In genomic region chr15:91671216-91671615, GRCm38 (mm10) we compare ENCODE assay signal across 25 mouse cellular contexts.
"Had no signal": no experiment of that assay in that cellular context is flagged by ENCODE, and none has a peak within 500 bp of the region (broad histone marks: within the 10 kb centered on the region; RNA-seq: fewer than 3 reads in every experiment).

No protein-coding gene starts in this region.

- H3K9ac ChIP-seq: limb, embryonic 12.5 days; limb, embryonic 15.5 days; liver, embryonic 14.5 days; liver, postnatal 0 days; lung, embryonic 14.5 days; midbrain, embryonic 12.5 days; midbrain, embryonic 15.5 days; neural tube, embryonic 12.5 days; neural tube, embryonic 15.5 days; stomach, embryonic 15.5 days had no signal

- H3K27ac ChIP-seq: hindbrain, postnatal 0 days; layer of hippocampus, adult 2 months; left cerebral cortex, adult 2 months; limb, embryonic 12.5 days; limb, embryonic 15.5 days; liver, embryonic 14.5 days; midbrain, embryonic 12.5 days; midbrain, embryonic 15.5 days; neural tube, embryonic 12.5 days; neural tube, embryonic 15.5 days; stomach, embryonic 15.5 days had no signal

- DNase-seq: layer of hippocampus, postnatal 36 days; left cerebral cortex, postnatal 4 days; liver, postnatal 0 days; lung, embryonic 14.5 days; lung, postnatal 10 days; lung, postnatal 4 days; right cerebral cortex, adult 18-20 months; right cerebral cortex, postnatal 14 days; right cerebral cortex, postnatal 4 days; thymus, adult 18-20 months; thymus, postnatal 36 days had no signal

- H3K36me3 ChIP-seq: limb, embryonic 12.5 days; limb, embryonic 15.5 days; midbrain, embryonic 12.5 days; midbrain, embryonic 15.5 days; neural tube, embryonic 12.5 days; neural tube, embryonic 15.5 days; stomach, embryonic 15.5 days had no signal

- H3K4me3 ChIP-seq: layer of hippocampus, adult 2 months; left cerebral cortex, adult 2 months; limb, embryonic 12.5 days; limb, embryonic 15.5 days; midbrain, embryonic 12.5 days; midbrain, embryonic 15.5 days; neural tube, embryonic 12.5 days; neural tube, embryonic 15.5 days; stomach, embryonic 15.5 days had no signal

- H3K27me3 ChIP-seq: limb, embryonic 12.5 days; limb, embryonic 15.5 days; midbrain, embryonic 12.5 days; neural tube, embryonic 12.5 days; neural tube, embryonic 15.5 days; stomach, embryonic 15.5 days had no signal

- H3K9me3 ChIP-seq: limb, embryonic 12.5 days; limb, embryonic 15.5 days; midbrain, embryonic 12.5 days; midbrain, embryonic 15.5 days; neural tube, embryonic 12.5 days; neural tube, embryonic 15.5 days; stomach, embryonic 15.5 days had no signal

- H3K4me1 ChIP-seq: neural tube, embryonic 12.5 days; stomach, embryonic 15.5 days had no signal

- H3K4me2 ChIP-seq: limb, embryonic 12.5 days; limb, embryonic 15.5 days; liver, embryonic 11.5 days; lung, embryonic 14.5 days; midbrain, embryonic 12.5 days; midbrain, embryonic 15.5 days; neural tube, embryonic 12.5 days; neural tube, embryonic 15.5 days; stomach, embryonic 15.5 days had no signal

- ATAC-seq: hindbrain, postnatal 0 days; inflammation-experienced regulatory T-cells, adult 6 months; intestine, embryonic 16.5 days; liver, postnatal 0 days; midbrain, embryonic 15.5 days had no signal
